Mouse (Mus musculus) 3T3-L1 (cell line): Measurements from ENCODE around the gene Zar1l.

Source experiments
- DNase-seq: peaks from one replicate; pipeline ENCODE4 v3.0.0-alpha.2; 2015; ENCODE audit warnings: low read depth, low spot score

Zar1l gene

DNA sequence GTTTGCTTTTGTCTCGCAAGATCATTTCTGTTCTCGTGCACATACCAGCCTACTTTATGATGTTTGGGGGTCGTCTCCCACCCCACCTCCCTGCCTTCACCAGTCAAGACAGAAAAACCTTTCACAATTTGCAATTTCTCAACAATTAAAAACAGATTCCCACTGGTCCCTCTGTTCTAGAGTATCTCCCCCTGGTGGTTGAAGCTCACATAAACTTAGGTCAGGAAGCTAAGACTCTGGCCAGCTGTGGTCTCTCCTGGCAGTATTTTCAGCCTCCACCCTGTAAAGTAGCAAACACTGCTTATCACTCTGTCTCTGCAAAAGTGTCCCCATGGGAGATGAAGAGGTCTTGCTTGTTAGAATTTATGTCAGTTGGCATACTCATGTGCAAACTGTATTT lies 32.8 kb downstream of the Zar1l start:
- peak; percentile 70 for DNase-seq

DNA sequence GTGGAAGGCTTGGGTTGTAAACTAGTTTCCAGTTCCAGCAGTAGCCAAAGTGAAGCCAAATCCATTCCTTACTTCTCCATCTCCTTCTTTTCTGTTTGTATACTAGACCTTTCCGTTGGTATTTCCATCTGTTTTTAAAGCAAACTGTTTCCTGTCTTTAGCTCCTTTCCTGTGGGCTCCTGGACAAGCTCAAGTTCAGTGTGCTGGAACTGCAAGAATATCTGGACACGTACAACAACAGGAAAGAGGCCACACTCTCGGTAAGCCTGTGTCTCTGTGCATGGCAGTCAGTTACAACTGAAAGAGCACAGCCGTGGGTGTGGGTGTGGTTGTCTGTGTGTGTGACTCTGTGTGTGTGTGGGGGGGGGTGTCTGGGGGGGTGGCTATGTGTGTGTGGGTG lies 39.4 kb downstream of the Zar1l start:
- no peak for DNase-seq

DNA sequence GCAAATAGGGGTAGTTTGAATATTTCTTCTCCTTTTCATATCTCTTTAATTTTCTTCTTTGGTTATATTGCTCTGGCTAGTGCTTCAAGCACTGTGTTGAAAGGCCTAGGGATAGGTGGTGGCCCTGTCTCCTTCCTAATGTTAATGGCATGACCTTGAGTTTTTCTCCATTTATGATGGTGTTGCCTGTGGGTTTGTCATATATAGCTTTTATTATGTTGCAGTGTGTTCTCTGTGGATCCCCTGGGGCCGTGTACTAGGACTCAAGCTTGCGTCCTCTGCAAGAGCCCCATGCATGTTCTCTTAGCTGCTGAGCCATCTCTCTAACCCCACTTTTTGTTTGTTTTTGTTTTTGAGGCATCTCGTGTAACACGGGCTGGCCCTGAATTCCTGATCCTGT lies 40.6 kb downstream of the Zar1l start:
- DNase-seq = no peak

DNA sequence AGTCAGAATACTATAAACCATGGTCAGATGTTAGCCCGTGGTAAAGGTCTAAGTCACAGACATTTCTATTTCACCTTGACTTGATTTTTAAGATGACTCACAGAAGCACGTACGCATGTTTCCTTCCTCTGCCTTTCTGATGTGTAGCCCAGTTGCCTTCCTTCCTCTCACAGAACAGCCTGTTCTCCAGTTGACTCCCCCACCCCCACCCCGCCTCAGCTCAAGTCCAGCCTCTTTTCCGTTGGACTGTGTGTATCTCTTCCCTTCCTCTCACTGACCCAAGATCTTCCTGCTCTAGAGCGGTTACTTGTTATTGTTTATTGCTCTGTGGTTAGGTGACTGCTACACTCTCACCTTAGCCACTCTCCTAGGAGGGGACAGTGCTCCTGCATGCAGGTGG lies 49.5 kb downstream of the Zar1l start:
- DNase-seq = no peak

DNA sequence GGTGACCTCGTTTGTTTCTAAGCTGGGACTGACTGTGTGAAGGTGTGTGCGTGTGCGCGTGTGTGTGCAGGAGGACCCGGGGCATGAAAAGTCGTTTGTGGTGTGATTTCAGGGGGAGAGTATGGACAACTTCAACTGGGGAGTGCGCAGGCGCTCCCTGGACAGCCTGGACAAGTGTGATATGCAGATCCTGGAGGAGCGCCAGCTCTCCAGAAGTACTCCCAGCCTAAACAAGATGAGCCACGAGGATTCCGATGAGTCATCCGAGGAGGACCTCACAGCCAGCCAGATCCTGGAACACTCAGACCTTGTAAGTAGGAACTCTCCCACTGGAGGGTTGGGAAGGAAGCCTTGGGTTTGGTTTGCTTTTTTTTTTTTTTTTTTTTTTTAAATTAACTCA lies 51.8 kb downstream of the Zar1l start:
- peak; percentile 99 for DNase-seq

DNA sequence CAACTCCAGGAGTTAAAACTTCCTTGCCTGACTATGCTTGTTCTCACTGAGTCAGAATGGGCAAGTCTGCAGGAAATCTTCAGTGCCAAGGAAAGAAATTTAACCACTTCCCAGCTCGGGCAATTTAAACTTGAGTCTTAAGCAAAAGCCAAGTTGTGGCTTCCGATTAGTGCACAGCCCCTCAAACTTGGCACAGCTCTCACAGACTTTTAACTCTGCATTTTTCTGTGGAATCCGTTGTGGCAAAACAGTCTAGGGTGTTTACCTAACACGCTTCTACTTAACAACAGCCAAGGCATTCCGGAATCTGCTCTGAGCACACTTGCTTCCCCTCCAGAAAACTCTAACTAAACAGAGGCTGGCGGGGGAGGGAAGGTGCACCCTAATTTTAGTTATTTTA lies 52.7 kb downstream of the Zar1l start:
- DNase-seq = no peak

DNA sequence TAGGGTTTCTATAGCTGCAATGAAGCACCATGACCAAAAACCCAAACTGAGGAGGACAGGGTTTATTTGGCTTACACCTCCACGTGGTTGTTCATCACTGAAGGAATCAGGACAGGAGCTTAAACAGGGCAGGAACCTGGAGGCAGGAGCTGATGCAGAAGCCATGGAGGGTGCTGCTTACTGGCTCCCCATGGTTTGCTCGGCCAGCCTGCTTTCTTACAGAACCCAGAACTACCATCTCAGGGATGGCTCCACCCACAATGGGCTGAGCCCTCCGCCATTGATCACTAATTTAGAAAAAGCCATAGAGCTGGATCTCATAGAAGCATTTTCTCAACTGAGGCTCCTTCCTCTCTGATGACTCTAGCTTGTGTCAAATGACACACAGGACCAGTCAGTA lies 53.2 kb downstream of the Zar1l start:
- no peak for DNase-seq

DNA sequence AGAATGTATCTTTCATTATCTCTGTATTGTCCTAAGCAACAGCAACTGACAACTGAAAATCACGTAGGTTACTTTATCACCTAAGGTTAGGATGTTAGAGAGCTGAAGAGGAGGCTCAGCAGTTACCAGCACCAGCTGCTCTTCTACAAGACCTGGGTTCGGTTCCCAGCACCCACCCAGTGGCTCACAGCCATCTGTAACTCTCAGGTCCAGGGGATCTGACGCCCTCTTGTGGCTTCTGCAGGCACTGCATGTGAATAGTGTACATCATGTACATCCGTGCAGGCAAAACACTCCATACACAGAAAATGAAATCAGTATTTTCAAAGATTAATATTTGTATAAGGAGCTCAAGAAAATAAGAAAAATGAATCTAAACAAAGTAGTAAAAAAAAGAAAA lies 58.2 kb downstream of the Zar1l start:
- DNase-seq = no peak

DNA sequence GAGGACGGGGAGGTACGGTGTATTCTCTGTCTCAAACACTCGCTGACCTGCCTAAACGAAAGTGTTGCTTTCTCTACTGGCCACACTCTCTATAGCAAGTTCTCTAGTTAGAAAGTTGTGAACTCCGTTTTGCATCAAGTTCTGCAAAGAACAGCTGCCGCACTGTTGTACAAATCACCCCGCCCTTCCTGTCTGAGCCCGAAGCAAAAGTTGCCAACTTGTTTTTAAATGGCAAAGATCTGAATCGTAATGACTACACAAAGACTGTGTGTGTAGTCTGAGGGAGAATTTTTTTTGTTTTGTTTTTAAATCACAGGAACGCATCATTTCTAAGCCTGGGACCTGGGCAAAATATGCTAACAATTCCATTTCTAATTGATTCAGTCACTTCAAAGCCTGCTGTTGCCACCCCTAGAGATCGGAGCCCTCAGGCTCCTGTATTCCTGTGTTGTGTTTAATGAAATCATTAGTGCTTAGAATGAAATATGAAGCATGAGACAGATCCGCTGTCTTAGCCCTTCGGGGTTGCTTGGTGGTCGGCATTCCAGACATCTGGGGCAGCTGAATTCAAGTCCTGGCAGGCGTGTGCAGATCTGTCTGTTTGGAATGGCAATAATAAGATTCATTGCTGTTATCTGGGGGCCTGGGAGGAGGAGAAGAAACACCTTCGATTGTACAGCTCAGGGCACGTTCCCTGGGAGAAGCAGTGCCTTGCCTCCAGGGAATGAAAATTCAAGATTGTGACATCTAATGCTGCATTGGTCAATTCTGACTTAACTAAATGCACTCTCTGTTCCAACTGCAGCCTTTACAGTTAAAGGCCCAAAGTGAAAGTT lies 59.8 kb downstream of the Zar1l start:
- DNase-seq = peak; percentile 19

DNA sequence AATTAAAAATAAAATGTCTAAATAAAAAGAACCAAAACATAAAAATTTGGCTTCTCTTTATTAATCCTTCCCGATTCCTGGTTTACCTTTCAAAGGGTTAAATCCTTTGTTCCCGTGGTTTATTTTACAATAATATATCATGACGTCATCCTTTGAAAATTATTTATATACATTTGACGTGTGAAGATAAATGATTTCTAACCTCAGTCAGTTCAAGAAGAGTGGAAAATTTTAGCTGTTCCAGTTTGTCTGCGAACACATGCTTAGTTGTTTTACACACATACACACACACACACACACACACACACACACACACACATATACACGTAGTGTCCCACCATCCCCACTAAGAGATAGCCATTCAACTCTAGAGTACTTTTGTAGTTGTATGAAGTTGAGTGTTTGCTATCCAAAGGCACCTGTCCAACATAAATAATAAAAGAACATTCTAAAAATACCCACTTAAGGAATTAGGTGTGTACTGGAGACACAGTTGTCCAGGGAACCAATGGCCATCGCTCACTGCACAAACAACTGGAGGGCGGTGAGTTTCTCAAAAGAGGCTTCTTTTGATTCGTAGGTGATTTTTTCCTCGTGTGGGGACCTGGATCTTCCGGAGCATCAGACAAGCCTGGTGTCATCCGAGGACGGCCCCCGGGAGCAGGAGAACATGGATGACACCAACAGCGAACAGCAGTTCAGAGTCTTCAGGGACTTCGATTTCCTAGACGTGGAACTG lies 60.6 kb downstream of the Zar1l start:
- DNase-seq = no peak
